Mouse (Mus musculus) limb, embryonic 11.5 days (tissue): ENCODE results near the gene Emp2. TPM values are rescaled to one million over a fixed set of nuclear protein-coding genes. Genes with fewer than 3 reads are reported as not detected.

Experiments
- ATAC-seq: fragments of 200-750 bp; cut with Nextera tagmentation; 2 replicates; pipeline ENCODE4 v1.8.0; 2017; ENCODE audit warnings: low read depth; ENCODE audit not compliant: insufficient number of reproducible peaks, low FRiP score, low TSS enrichment
- DNase-seq: peaks from one replicate; pipeline ENCODE4 v3.0.0-alpha.2; 2015; ENCODE audit warnings: low spot score
- H3K27ac ChIP-seq: fragments of 300-500 bp; sonication (generic); replicated peaks from 2 replicates; pipeline ENCODE4 v1.5.1; 2014; ENCODE audit warnings: low read depth, mild to moderate bottlenecking, low read length
- H3K27me3 ChIP-seq: fragments of 300-500 bp; sonication (generic); 2 replicates; pipeline ENCODE4 v1.6.1; 2014; ENCODE audit warnings: mild to moderate bottlenecking, low read length, mixed read lengths; ENCODE audit not compliant: control insufficient read depth, insufficient read depth
- H3K36me3 ChIP-seq: fragments of 300-500 bp; sonication (generic); 2 replicates; pipeline ENCODE4 v1.6.1; 2014; ENCODE audit warnings: mild to moderate bottlenecking, low read length, moderate library complexity, mixed read lengths; ENCODE audit not compliant: control insufficient read depth, insufficient read depth
- H3K4me1 ChIP-seq: fragments of 300-500 bp; sonication (generic); 2 replicates; pipeline ENCODE4 v1.6.1; 2014; ENCODE audit warnings: low read length, mixed read lengths; ENCODE audit not compliant: control insufficient read depth, insufficient read depth
- H3K4me2 ChIP-seq: fragments of 300-500 bp; sonication (generic); 2 replicates; pipeline ENCODE4 v1.6.1; 2014; ENCODE audit warnings: low read depth, mild to moderate bottlenecking, moderate library complexity; ENCODE audit not compliant: severe bottlenecking
- H3K4me3 ChIP-seq: fragments of 300-500 bp; sonication (generic); 2 replicates; pipeline ENCODE4 v1.5.1; 2014; ENCODE audit warnings: low read depth, low read length
- H3K9ac ChIP-seq: fragments of 300-500 bp; sonication (generic); 2 replicates; pipeline ENCODE4 v1.6.1; 2014; ENCODE audit warnings: mild to moderate bottlenecking, low read length
- H3K9me3 ChIP-seq: fragments of 300-500 bp; sonication (generic); 2 replicates; pipeline ENCODE4 v1.6.1; 2016; ENCODE audit warnings: low read length; ENCODE audit not compliant: control insufficient read depth
- WGBS: fragments of 180-500 bp; shearing (Covaris S2); extraction: QIAGEN DNeasy Blood & Tissue Kit; methylation state at CpG from one replicate; pipeline ENCODE4 v1.1.7; 2014; 5-methylcytosine and 5-hydroxymethylcytosine counted together
- polyA plus RNA-seq: library from polyadenylated mRNA; unstranded; fragments of >200 nt; fragmentation: Nextera tagmentation; extraction: Ambion mirVana; gene quantifications from 2 replicates; pipeline ENCODE4 v1.2.1, GENCODE M21; 2014

Gene Emp2
- polyA plus RNA-seq, 1 experiment from 2014 or later, result 8.4 TPM

- peaks cover 6% of the 10 kb centered on the region; the same call in 1 of the 2 replicates for H3K27me3 ChIP-seq
- no peak for ATAC-seq
- peak; percentile 47 for DNase-seq
Observed at GRCm38 (mm10) chr16:10311086-10311485, 2.7 kb downstream of the Emp2 start.

GRCm38 (mm10) chr16:10310507-10310906 lies 3.3 kb downstream of the Emp2 start:
- H3K4me2 ChIP-seq, result no peak overlapping the region
- peaks cover 9% of the 10 kb centered on the region for H3K4me1 ChIP-seq
- no peak overlapping the region for H3K9ac ChIP-seq
- H3K27ac ChIP-seq, result no peak overlapping the region
- ATAC-seq (no peak), DNase-seq (no peak)
- H3K9me3 ChIP-seq, result no peaks in the 10 kb centered on the region
- WGBS, result 85% methylated on average over 5 of the region's 5 CpGs
- H3K4me3 ChIP-seq, result no peak overlapping the region
- H3K27me3 ChIP-seq, result peaks cover 6% of the 10 kb centered on the region; the same call in 1 of the 2 replicates
- no peaks in the 10 kb centered on the region for H3K36me3 ChIP-seq

More at GRCm38 (mm10) chr16:10311086-10311485, 2.7 kb downstream of the Emp2 start:
- H3K4me2 ChIP-seq, result no peak overlapping the region
- WGBS, result 36% methylated on average over 3 of the region's 3 CpGs
- H3K36me3 ChIP-seq, result no peaks in the 10 kb centered on the region
- H3K9me3 ChIP-seq, result no peaks in the 10 kb centered on the region
- H3K9ac ChIP-seq, result no peak overlapping the region
- no peak overlapping the region for H3K27ac ChIP-seq
- peaks cover 9% of the 10 kb centered on the region for H3K4me1 ChIP-seq
- no peak overlapping the region for H3K4me3 ChIP-seq

- Histone ChIP-seq H3K36me3 (no peaks in the 10 kb centered on the region), H3K4me3 (no peak overlapping the region), H3K4me1 (peaks cover 9% of the 10 kb centered on the region), H3K27ac (no peak overlapping the region), H3K4me2 (no peak overlapping the region), H3K9ac (no peak overlapping the region), H3K27me3 (no peaks in the 10 kb centered on the region), H3K9me3 (no peaks in the 10 kb centered on the region)
- 76% methylated on average over 5 of the region's 5 CpGs for WGBS
- no peak for ATAC-seq
- DNase-seq, result no peak
Observed at GRCm38 (mm10) chr16:10307351-10307750, 6.4 kb downstream of the Emp2 start.

- no peak overlapping the region for H3K4me3 ChIP-seq
- WGBS, result 86% methylated on average over 3 of the region's 3 CpGs
- ATAC-seq (no peak), DNase-seq (no peak)
- H3K4me1 ChIP-seq, result peaks cover 2% of the 10 kb centered on the region
- no peaks in the 10 kb centered on the region for H3K36me3 ChIP-seq
- H3K27me3 ChIP-seq, result no peaks in the 10 kb centered on the region
- no peak overlapping the region for H3K9ac ChIP-seq
- H3K9me3 ChIP-seq, result no peaks in the 10 kb centered on the region
- no peak overlapping the region for H3K27ac ChIP-seq
- H3K4me2 ChIP-seq, result no peak overlapping the region
Observed at GRCm38 (mm10) chr16:10306101-10306500, 7.7 kb downstream of the Emp2 start.

GRCm38 (mm10) chr16:10301337-10301736 lies 12.4 kb downstream of the Emp2 start:
- no peak overlapping the region for H3K4me3 ChIP-seq
- H3K36me3 ChIP-seq, result no peaks in the 10 kb centered on the region
- 88% methylated on average over 3 of the region's 3 CpGs for WGBS
- no peak overlapping the region for H3K9ac ChIP-seq
- H3K4me2 ChIP-seq, result no peak overlapping the region
- H3K4me1 ChIP-seq, result no peaks in the 10 kb centered on the region
- DNase-seq, result no peak
- no peaks in the 10 kb centered on the region for H3K27me3 ChIP-seq
- peaks cover 4% of the 10 kb centered on the region for H3K9me3 ChIP-seq
- no peak overlapping the region for H3K27ac ChIP-seq
- ATAC-seq, result no peak

- Histone ChIP-seq H3K4me1 (no peaks in the 10 kb centered on the region), H3K27ac (no peak overlapping the region), H3K4me3 (no peak overlapping the region), H3K4me2 (no peak overlapping the region), H3K9ac (no peak overlapping the region), H3K27me3 (no peaks in the 10 kb centered on the region), H3K36me3 (no peaks in the 10 kb centered on the region), H3K9me3 (peaks cover 4% of the 10 kb centered on the region)
- no peak for ATAC-seq
- no peak for DNase-seq
- 72% methylated on average over 3 of the region's 3 CpGs for WGBS
Observed at GRCm38 (mm10) chr16:10300231-10301186, 13.3 kb downstream of the Emp2 start.

- peaks cover 4% of the 10 kb centered on the region for H3K9me3 ChIP-seq
- H3K4me1 ChIP-seq, result no peaks in the 10 kb centered on the region
- no peak overlapping the region for H3K4me2 ChIP-seq
- no peak overlapping the region for H3K9ac ChIP-seq
- H3K4me3 ChIP-seq, result no peak overlapping the region
- DNase-seq (no peak), ATAC-seq (no peak)
- WGBS, result 25% methylated on average over 8 of the region's 8 CpGs
- H3K27me3 ChIP-seq, result no peaks in the 10 kb centered on the region
- no peaks in the 10 kb centered on the region for H3K36me3 ChIP-seq
- no peak overlapping the region for H3K27ac ChIP-seq
Observed at GRCm38 (mm10) chr16:10299637-10300036, 14.1 kb downstream of the Emp2 start.

- no peaks in the 10 kb centered on the region for H3K36me3 ChIP-seq
- H3K4me1 ChIP-seq, result no peaks in the 10 kb centered on the region
- ATAC-seq, result no peak
- H3K9me3 ChIP-seq, result peaks cover 4% of the 10 kb centered on the region
- no peak overlapping the region for H3K4me2 ChIP-seq
- H3K27ac ChIP-seq, result no peak overlapping the region
- no peak overlapping the region for H3K4me3 ChIP-seq
- no peak overlapping the region for H3K9ac ChIP-seq
- 89% methylated on average over 10 of the region's 10 CpGs for WGBS
- DNase-seq, result no peak
- H3K27me3 ChIP-seq, result no peaks in the 10 kb centered on the region
Observed at GRCm38 (mm10) chr16:10297696-10298644, 15.8 kb downstream of the Emp2 start.
